Mouse (Mus musculus) stomach, embryonic 16.5 days (tissue): ENCODE measurements around the gene Dcbld1. TPM values are rescaled to one million over a fixed set of nuclear protein-coding genes. Genes with fewer than 3 reads are reported as not detected.

ENCODE experiments used
- ATAC-seq: fragments of 200-750 bp; cut with Nextera tagmentation; 2 replicates; pipeline ENCODE4 v1.8.0; 2017; ENCODE audit warnings: moderate number of reproducible peaks, moderate TSS enrichment; ENCODE audit not compliant: insufficient read depth, low FRiP score
- H3K27ac ChIP-seq: fragments of 300-500 bp; sonication (generic); 2 replicates; pipeline ENCODE4 v1.5.1; 2014; ENCODE audit warnings: low read length
- H3K27me3 ChIP-seq: fragments of 300-500 bp; sonication (generic); 2 replicates; pipeline ENCODE4 v1.6.1; 2014; ENCODE audit warnings: low read length, control low read depth, mixed read lengths; ENCODE audit not compliant: control insufficient read depth, insufficient read depth
- H3K36me3 ChIP-seq: fragments of 300-500 bp; sonication (generic); 2 replicates; pipeline ENCODE4 v1.6.1; 2014; ENCODE audit warnings: low read length; ENCODE audit not compliant: control insufficient read depth, insufficient read depth
- H3K4me1 ChIP-seq: fragments of 300-500 bp; sonication (generic); 2 replicates; pipeline ENCODE4 v1.6.1; 2014; ENCODE audit warnings: low read length, control low read depth, mixed read lengths; ENCODE audit not compliant: control insufficient read depth, insufficient read depth
- H3K4me2 ChIP-seq: fragments of 300-500 bp; sonication (generic); 2 replicates; pipeline ENCODE4 v1.6.1; 2014; ENCODE audit warnings: low read depth, low read length, mixed read lengths
- H3K4me3 ChIP-seq: fragments of 300-500 bp; sonication (generic); replicated peaks from 2 replicates; pipeline ENCODE4 v1.5.1; 2014; ENCODE audit warnings: mild to moderate bottlenecking, low read length
- H3K9ac ChIP-seq: fragments of 300-500 bp; sonication (generic); 2 replicates; pipeline ENCODE4 v1.6.1; 2014; ENCODE audit warnings: low read length
- H3K9me3 ChIP-seq: fragments of 300-500 bp; sonication (generic); replicated peaks from 2 replicates; pipeline ENCODE4 v1.6.1; 2016; ENCODE audit warnings: low read length, control low read depth; ENCODE audit not compliant: control insufficient read depth
- WGBS: fragments of 180-500 bp; shearing (Covaris S2); extraction: QIAGEN DNeasy Blood & Tissue Kit; methylation state at CpG from one replicate; pipeline ENCODE4 v1.1.7; 2014; 5-methylcytosine and 5-hydroxymethylcytosine counted together
- polyA plus RNA-seq: library from polyadenylated mRNA; unstranded; fragments of >200 nt; fragmentation: Nextera tagmentation; extraction: Ambion mirVana; gene quantifications from 2 replicates; pipeline ENCODE4 v1.2.1, GENCODE M21; 2015

The Dcbld1 gene
- polyA plus RNA-seq = 33.2 and 36.6 TPM in 2 replicates

DNA sequence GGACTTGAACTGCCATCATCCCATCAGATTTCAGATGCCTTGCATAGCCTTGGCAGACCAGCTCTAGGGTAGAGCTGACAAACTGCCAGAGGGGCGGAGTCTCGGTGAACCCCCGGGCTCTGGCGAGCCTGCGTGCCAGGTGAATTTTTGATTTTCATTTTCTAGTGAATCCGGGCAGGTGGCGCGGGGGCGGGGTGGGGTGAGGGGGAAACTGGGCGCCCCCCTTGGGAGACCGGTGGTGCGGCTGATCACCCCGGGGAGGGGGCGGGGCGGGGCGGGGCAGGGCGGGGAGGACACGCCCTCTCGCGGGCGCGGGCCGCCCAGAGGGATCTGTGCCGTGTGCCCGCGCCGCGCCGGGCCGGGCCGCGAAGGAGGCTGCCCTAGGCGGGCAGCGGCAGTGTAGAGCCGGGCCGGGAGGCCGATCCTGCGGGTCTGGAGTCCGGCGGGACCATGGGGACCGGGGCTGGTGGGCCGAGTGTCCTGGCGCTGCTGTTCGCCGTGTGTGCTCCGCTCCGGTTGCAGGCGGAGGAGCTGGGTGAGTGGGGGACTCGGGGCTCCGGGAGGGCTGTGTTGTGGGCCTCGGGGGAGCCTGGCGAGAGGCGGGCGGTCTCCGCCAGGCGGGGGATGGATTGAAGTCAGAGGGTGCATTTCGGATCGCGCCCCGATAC, at the start of gene Dcbld1:
Dcbld1 (plus strand) TSS at position 319 of the 668 bp plus-strand sequence.
- peak; percentile 92 for ATAC-seq
- H3K27me3 ChIP-seq = no peaks in the 10 kb centered on the region
- under 1% methylated on average over 51 of the region's 60 CpGs for WGBS
- no peaks in the 10 kb centered on the region for H3K36me3 ChIP-seq
- peak within 1 kb of the TSS; percentile 83 for H3K4me2 ChIP-seq
- H3K27ac ChIP-seq = peak within 1 kb of the TSS; percentile 83
- H3K9me3 ChIP-seq = no peaks in the 10 kb centered on the region
- H3K4me1 ChIP-seq = 0 out of 2 replicates have a peak, but pooled peaks cover 3% of the 10 kb centered on the region
- peak within 1 kb of the TSS; percentile 87 for H3K9ac ChIP-seq
- peak within 1 kb of the TSS; percentile 92 for H3K4me3 ChIP-seq

DNA sequence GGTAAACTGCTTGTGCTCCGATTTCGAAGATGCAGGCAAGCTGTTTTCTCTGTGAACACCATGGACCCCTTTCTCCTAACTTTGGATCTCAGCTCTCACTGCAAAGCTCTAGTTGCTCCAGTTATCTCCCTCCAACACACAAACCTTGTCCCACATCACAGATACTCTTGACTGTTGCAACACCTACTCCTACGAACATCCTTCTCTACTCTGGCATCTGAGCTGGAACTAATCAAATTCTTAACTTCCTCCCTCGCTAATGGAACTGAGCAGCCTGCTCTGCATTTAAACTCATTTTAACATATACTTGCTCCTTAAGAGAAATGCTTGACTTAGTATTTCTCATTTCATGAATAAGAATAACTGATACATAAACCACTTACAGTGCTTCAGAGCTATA, 47.5 kb upstream of the Dcbld1 start:
- no peaks in the 10 kb centered on the region for H3K4me1 ChIP-seq
- ATAC-seq = no peak
- no peaks in the 10 kb centered on the region for H3K27me3 ChIP-seq
- H3K4me3 ChIP-seq = no peak overlapping the region
- no peaks in the 10 kb centered on the region for H3K9me3 ChIP-seq
- no peak overlapping the region for H3K9ac ChIP-seq
- WGBS = 78% methylated on average over 4 of the region's 4 CpGs
- no peaks in the 10 kb centered on the region for H3K36me3 ChIP-seq
- H3K27ac ChIP-seq = no peak overlapping the region
- no peak overlapping the region for H3K4me2 ChIP-seq

DNA sequence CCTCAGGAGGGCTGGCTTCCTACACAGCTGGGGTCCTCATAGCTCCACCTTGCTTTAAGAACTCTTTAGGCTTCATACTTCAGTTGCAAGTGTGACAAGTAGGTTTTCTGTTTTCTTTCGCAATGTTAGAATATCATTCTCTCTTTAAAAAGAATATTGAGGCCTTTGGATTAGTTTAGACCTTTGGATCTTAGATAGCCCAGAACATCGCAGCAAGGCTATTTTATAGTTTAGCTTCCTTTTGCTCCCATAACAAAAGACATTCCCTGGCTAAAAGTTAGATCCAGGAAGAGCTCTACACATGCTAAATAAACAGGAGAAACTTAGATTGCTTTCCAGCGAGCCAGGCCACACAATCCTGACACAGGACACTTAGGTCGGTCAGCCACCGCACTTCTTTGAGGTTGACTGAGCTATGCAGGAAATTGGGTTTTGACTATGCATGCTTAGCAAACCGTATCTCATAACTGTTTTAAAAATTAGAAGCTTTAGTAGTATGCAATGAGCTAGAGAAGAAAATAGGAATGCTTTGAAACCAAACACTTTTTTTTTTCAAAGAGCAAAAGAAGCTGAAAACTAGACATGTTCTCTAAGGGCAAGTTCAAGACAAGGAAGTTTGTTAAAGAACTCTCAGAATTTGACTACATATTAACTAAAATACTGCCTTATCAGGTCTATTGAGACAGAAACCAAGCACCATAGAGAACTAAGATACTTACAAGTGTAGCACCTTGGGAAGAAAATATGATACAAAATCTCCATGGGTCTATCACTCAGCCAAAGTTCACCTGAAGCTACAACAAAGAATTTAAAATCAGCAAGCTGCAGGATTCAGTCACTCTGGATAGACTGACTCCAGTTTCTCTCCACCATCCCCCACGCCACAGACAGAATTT, 38.2 kb upstream of the Dcbld1 start, which contains the start of gene Ros1:
Ros1 (minus strand) TSS at position 288 of the 896 bp plus-strand sequence.
- H3K27ac ChIP-seq = no peak within 1 kb of the TSS; the same call in 1 of the 2 replicates
- WGBS = 69% methylated on average over 7 of the region's 7 CpGs
- no peak within 1 kb of the TSS for H3K9ac ChIP-seq
- no peak for ATAC-seq
- H3K27me3 ChIP-seq = no peaks in the 10 kb centered on the region
- H3K4me2 ChIP-seq = no peak within 1 kb of the TSS
- no peaks in the 10 kb centered on the region for H3K36me3 ChIP-seq
- H3K4me3 ChIP-seq = no peak within 1 kb of the TSS
- H3K9me3 ChIP-seq = no peaks in the 10 kb centered on the region
- H3K4me1 ChIP-seq = no peaks in the 10 kb centered on the region

- no peak for ATAC-seq
- H3K9me3 ChIP-seq = no peaks in the 10 kb centered on the region
- H3K36me3 ChIP-seq = no peaks in the 10 kb centered on the region
- H3K9ac ChIP-seq = no peak overlapping the region
- no peak overlapping the region for H3K27ac ChIP-seq
- no peaks in the 10 kb centered on the region for H3K27me3 ChIP-seq
- no peak overlapping the region for H3K4me3 ChIP-seq
- no peaks in the 10 kb centered on the region for H3K4me1 ChIP-seq
- H3K4me2 ChIP-seq = no peak overlapping the region
- 67% methylated on average over 2 of the region's 2 CpGs for WGBS
Measured at GRCm38 (mm10) chr10:52204006-52204405, 29.4 kb upstream of the Dcbld1 start.

GRCm38 (mm10) chr10:52215267-52215818, 18.1 kb upstream of the Dcbld1 start:
- Histone ChIP-seq H3K27me3 (no peaks in the 10 kb centered on the region), H3K27ac (no peak overlapping the region), H3K4me3 (no peak overlapping the region), H3K4me2 (no peak overlapping the region), H3K9me3 (no peaks in the 10 kb centered on the region), H3K9ac (no peak overlapping the region), H3K36me3 (no peaks in the 10 kb centered on the region), H3K4me1 (peaks cover 3% of the 10 kb centered on the region; the same call in 1 of the 2 replicates)
- peak; percentile 72; the same call in 1 of the 2 replicates for ATAC-seq
- 37% methylated on average over 2 of the region's 2 CpGs for WGBS

GRCm38 (mm10) chr10:52216797-52217563, 16.4 kb upstream of the Dcbld1 start:
- Histone ChIP-seq H3K4me2 (no peak overlapping the region), H3K27ac (no peak overlapping the region), H3K9me3 (no peaks in the 10 kb centered on the region), H3K4me3 (no peak overlapping the region), H3K4me1 (peaks cover 3% of the 10 kb centered on the region; the same call in 1 of the 2 replicates), H3K36me3 (no peaks in the 10 kb centered on the region), H3K27me3 (no peaks in the 10 kb centered on the region), H3K9ac (no peak overlapping the region)
- WGBS = 17% methylated on average over 7 of the region's 7 CpGs
- ATAC-seq = peak; percentile 44; the same call in 1 of the 2 replicates

DNA sequence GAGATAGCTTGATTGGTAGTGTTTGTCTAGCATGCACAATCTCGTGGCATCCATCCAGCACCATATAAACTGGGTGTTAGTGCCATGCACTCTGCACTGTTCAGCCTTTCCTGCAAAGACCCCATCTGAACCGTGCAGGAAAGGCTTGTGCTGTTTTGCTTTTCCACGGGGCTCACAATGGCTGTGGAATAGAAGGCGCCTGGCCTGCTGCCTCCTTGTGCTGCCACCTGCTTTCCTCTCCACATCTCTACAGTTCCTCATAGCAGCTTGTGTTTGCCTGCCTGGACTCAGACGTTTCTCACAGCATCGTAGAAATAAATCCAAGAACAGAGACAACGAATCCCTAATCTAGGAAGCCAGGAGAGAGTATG, 15.9 kb upstream of the Dcbld1 start:
- Histone ChIP-seq H3K9me3 (no peaks in the 10 kb centered on the region), H3K27ac (no peak overlapping the region), H3K4me1 (peaks cover 3% of the 10 kb centered on the region; the same call in 1 of the 2 replicates), H3K27me3 (no peaks in the 10 kb centered on the region), H3K4me3 (no peak overlapping the region), H3K4me2 (no peak overlapping the region), H3K36me3 (no peaks in the 10 kb centered on the region), H3K9ac (no peak overlapping the region)
- no peak for ATAC-seq
- 44% methylated on average over 7 of the region's 7 CpGs for WGBS

GRCm38 (mm10) chr10:52219600-52219999, 13.8 kb upstream of the Dcbld1 start:
- no peak overlapping the region for H3K9ac ChIP-seq
- ATAC-seq = no peak
- no peak overlapping the region for H3K4me3 ChIP-seq
- H3K4me2 ChIP-seq = peak overlapping the region; percentile 19; the same call in 1 of the 2 replicates
- H3K4me1 ChIP-seq = peaks cover 3% of the 10 kb centered on the region; the same call in 1 of the 2 replicates
- no peaks in the 10 kb centered on the region for H3K9me3 ChIP-seq
- H3K36me3 ChIP-seq = no peaks in the 10 kb centered on the region
- peak overlapping the region; percentile 55; the same call in 1 of the 2 replicates for H3K27ac ChIP-seq
- no peaks in the 10 kb centered on the region for H3K27me3 ChIP-seq
- 42% methylated on average over 3 of the region's 3 CpGs for WGBS
